Mouse (Mus musculus) testis, adult 2 months (tissue): Measurements from ENCODE around the gene Casc3.

Experiments
- CTCF ChIP-seq: fragments of 200-500 bp; IDR thresholded peaks from 2 replicates; pipeline ENCODE4 v1.5.1; 2012; ENCODE audit warnings: low read depth, mild to moderate bottlenecking, inconsistent platforms, low read length, moderate library complexity; ENCODE audit not compliant: control insufficient read depth, insufficient read depth, insufficient replicate concordance
- POLR2A ChIP-seq: fragments of 200-500 bp; IDR thresholded peaks from 2 replicates; pipeline ENCODE4 v1.6.1; 2012; ENCODE audit warnings: low read depth, mild to moderate bottlenecking, inconsistent platforms, low read length, moderate library complexity; ENCODE audit not compliant: control insufficient read depth

DNA sequence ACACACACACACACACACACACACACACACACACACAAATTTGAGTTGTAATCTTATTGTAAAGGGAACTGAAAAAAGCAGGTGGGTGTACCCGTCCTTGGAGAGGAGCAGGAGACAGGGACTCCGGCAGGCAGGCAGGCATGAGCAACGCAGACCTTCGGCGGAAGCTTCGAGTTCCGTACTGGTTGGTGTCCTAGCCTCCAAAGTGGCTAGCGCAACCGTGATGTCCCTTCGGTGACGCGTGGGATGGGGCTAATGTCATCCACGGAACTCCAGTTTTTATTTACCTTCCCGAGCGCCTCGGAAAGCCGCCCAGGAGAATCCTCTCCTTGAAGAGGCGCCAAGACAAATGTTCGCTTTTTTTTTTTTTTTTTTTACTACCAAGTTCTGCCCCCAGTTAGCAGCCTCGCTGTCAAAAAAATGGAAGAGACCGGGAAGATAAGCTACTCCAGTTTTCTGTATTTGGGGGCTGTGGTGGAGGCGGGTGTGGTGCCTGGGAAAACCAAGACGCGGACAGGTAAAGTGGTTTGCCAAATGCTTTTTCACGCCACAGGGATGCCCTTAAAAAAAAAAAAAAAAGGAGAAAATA lies 15.4 kb upstream of the Casc3 start:
- TF ChIP-seq CTCF = no peak
- TF ChIP-seq POLR2A = no peak
